Mouse (Mus musculus): ENCODE results near the gene Nek8. TPM values are rescaled to one million over a fixed set of nuclear protein-coding genes. Genes with fewer than 3 reads are reported as not detected.
"Not testable (repeated sequence)": the region's sequence is repeated elsewhere in the genome, so short reads cannot be mapped to it uniquely, and the experiment has no call there.

Gene Nek8
- polyA plus RNA-seq, 1 experiment from 2014 or later, result 16.0 TPM

DNA sequence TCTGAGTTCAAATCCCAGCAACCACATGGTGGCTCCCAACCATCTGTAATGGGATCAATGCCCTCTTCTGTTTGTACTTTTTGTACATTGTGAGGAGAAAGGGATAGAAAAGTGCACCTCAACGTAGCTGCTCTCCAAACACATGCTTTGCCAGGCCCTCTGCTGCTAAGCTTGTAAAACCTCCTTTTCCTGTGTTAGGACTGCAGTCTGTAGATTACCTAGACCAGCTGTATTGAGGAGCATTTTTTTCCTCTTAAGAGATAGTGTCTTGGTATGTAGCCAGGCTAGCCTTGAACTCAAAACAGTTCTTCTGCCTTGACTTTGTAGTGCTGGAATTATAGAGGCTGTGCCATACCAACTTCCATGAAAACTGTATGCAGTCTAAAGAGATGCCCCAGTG, 40.3 kb downstream of the Nek8 start:
- Histone ChIP-seq H3K4me1 (ENCODE audit: control insufficient read depth, insufficient read depth, low read length) (no peaks in the 10 kb centered on the region), H3K27ac (ENCODE audit: low read length) (no peak overlapping the region), H3K4me3 (ENCODE audit: low read depth, low read length) (no peak overlapping the region), H3K4me2 (replicated peaks; ENCODE audit: low read depth, low read length) (no peak overlapping the region), H3K27me3 (ENCODE audit: control insufficient read depth, insufficient read depth, low read length) (no peaks in the 10 kb centered on the region), H3K9ac (replicated peaks; ENCODE audit: low read depth, low read length) (no peak overlapping the region), H3K9me3 (ENCODE audit: control insufficient read depth, low read depth, low read length) (no peaks in the 10 kb centered on the region), H3K36me3 (ENCODE audit: control insufficient read depth, insufficient read depth, low read length) (no peaks in the 10 kb centered on the region)
- ATAC-seq (ENCODE audit: insufficient number of reproducible peaks, insufficient read depth, low FRiP score, low read depth), result no peak
- WGBS, result 81% methylated on average over 1 of the region's 1 CpGs

DNA sequence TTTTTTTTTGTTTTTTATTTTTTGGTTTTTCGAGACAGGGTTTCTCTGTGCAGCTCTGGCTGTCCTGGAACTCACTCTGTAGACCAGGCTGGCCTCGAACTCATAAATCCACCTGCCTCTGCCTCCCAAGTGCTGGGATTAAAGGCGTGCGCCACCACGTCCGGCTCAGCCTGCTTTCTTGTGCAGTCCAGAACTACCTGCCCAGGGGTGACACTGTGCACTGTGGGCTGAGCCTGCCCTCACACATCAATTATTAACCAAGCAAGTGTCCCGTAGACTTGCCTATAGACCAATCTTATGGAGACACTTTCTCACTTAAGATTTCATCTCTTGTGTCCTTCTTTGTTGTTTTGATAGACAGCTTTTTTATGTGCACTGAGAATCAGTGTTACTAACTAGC, 41.2 kb downstream of the Nek8 start:
- H3K4me2 ChIP-seq (replicated peaks; ENCODE audit: low read depth, low read length); H3K9me3 ChIP-seq (ENCODE audit: control insufficient read depth, low read depth, low read length); H3K9ac ChIP-seq (replicated peaks; ENCODE audit: low read depth, low read length); H3K36me3 ChIP-seq (ENCODE audit: control insufficient read depth, insufficient read depth, low read length); ATAC-seq (ENCODE audit: insufficient number of reproducible peaks, insufficient read depth, low FRiP score, low read depth); H3K4me3 ChIP-seq (ENCODE audit: low read depth, low read length); H3K4me1 ChIP-seq (ENCODE audit: control insufficient read depth, insufficient read depth, low read length); H3K27ac ChIP-seq (ENCODE audit: low read length); H3K27me3 ChIP-seq (ENCODE audit: control insufficient read depth, insufficient read depth, low read length): not testable (repeated sequence)
- 71% methylated on average over 7 of the region's 7 CpGs for WGBS

DNA sequence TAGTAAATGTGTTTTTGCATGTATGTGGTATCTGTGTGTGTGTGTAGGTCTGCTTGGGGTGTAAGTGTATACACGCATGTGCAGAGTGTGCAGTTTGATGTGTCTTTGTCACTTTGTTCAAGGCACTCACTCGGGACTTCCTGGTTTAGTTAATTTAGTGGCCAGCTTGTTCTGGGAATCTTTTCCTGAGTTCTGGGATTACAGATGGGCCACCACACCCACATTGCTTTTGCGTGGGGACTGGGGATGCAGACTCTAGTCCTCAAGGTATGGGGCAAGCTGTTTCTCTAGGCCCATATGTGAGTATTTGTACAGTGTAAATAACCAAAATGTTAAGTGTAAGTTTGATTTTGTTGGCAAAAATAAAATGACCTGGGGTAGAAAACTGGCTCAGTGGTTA, 42.1 kb downstream of the Nek8 start:
- no peaks in the 10 kb centered on the region for H3K4me1 ChIP-seq (ENCODE audit: control insufficient read depth, insufficient read depth, low read length)
- H3K27ac ChIP-seq (ENCODE audit: low read length), result no peak overlapping the region
- H3K9ac ChIP-seq (replicated peaks; ENCODE audit: low read depth, low read length), result no peak overlapping the region
- no peak for ATAC-seq (ENCODE audit: insufficient number of reproducible peaks, insufficient read depth, low FRiP score, low read depth)
- H3K36me3 ChIP-seq (ENCODE audit: control insufficient read depth, insufficient read depth, low read length), result no peaks in the 10 kb centered on the region
- H3K4me3 ChIP-seq (ENCODE audit: low read depth, low read length), result no peak overlapping the region
- WGBS, result 80% methylated on average over 3 of the region's 3 CpGs
- H3K4me2 ChIP-seq (replicated peaks; ENCODE audit: low read depth, low read length), result no peak overlapping the region
- H3K9me3 ChIP-seq (ENCODE audit: control insufficient read depth, low read depth, low read length), result no peaks in the 10 kb centered on the region
- H3K27me3 ChIP-seq (ENCODE audit: control insufficient read depth, insufficient read depth, low read length), result no peaks in the 10 kb centered on the region

DNA sequence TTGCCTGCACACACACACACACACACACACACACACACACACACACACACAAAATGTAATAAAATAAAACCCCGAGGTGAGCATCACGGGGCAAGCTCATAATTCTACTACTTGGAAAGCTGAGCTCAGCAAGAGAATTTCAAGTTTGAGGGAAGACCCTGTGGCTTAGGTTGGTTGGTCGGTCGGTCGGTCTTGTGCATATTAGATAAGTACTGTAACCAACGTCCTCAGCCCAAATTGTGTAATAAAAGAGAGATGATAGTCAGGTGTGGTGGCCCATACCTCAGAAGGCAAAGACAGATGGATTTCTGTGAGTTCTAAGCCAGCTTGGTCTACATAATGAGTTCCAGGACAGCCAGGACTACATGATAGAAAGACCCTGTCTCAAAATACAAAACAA, 42.6 kb downstream of the Nek8 start:
- H3K4me1 ChIP-seq (ENCODE audit: control insufficient read depth, insufficient read depth, low read length), result no peaks in the 10 kb centered on the region
- no peaks in the 10 kb centered on the region for H3K9me3 ChIP-seq (ENCODE audit: control insufficient read depth, low read depth, low read length)
- H3K4me3 ChIP-seq (ENCODE audit: low read depth, low read length), result no peak overlapping the region
- H3K36me3 ChIP-seq (ENCODE audit: control insufficient read depth, insufficient read depth, low read length), result no peaks in the 10 kb centered on the region
- no peaks in the 10 kb centered on the region for H3K27me3 ChIP-seq (ENCODE audit: control insufficient read depth, insufficient read depth, low read length)
- no peak overlapping the region for H3K27ac ChIP-seq (ENCODE audit: low read length)
- WGBS, result 85% methylated on average over 6 of the region's 6 CpGs
- H3K4me2 ChIP-seq (replicated peaks; ENCODE audit: low read depth, low read length), result no peak overlapping the region
- no peak for ATAC-seq (ENCODE audit: insufficient number of reproducible peaks, insufficient read depth, low FRiP score, low read depth)
- H3K9ac ChIP-seq (replicated peaks; ENCODE audit: low read depth, low read length), result no peak overlapping the region

DNA sequence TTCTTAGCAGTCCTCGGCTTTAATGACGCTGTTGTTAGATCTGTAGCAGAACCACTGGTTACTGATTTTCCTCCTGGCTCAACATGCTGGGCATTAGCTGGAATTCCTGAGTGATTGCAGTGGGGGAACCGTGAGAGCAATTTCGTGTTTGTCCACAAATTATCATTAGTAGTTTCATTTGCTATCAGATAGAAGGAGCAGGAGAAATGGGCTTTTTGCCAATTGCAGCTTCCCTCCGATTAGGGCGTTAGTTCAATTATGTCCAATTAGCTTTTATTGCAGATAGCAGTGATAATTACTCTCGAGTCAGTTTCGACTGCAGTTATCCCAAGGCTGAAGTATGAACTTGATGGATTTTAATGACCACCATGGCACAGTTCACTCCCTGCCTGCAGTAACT, 47.0 kb downstream of the Nek8 start:
- no peak overlapping the region for H3K4me3 ChIP-seq (ENCODE audit: low read depth, low read length)
- H3K27me3 ChIP-seq (ENCODE audit: control insufficient read depth, insufficient read depth, low read length), result no peaks in the 10 kb centered on the region
- no peaks in the 10 kb centered on the region for H3K4me1 ChIP-seq (ENCODE audit: control insufficient read depth, insufficient read depth, low read length)
- WGBS, result 78% methylated on average over 8 of the region's 8 CpGs
- H3K4me2 ChIP-seq (replicated peaks; ENCODE audit: low read depth, low read length), result no peak overlapping the region
- H3K36me3 ChIP-seq (ENCODE audit: control insufficient read depth, insufficient read depth, low read length), result no peaks in the 10 kb centered on the region
- no peak overlapping the region for H3K27ac ChIP-seq (ENCODE audit: low read length)
- H3K9me3 ChIP-seq (ENCODE audit: control insufficient read depth, low read depth, low read length), result no peaks in the 10 kb centered on the region
- no peak for ATAC-seq (ENCODE audit: insufficient number of reproducible peaks, insufficient read depth, low FRiP score, low read depth)
- H3K9ac ChIP-seq (replicated peaks; ENCODE audit: low read depth, low read length), result no peak overlapping the region

DNA sequence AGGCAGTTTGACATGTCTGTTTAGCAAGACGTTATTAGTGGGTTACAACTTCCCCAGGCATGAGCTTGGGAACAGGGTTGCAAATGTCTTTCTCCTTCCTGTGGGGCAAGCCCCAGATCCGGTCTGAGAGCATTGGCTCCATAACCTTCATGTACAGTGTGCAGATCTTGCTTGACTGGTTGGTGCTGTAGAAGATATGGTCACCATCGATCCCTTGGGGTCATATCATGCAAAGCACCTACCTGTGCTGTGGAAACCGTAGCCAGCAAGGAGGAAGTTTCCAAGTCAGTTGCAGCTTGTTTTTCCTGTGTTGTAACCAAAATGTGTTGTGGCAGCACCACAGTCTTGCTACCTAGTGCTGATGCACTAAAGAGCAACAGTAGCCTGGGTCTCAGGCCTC, 49.7 kb downstream of the Nek8 start:
- Histone ChIP-seq H3K4me2 (replicated peaks; ENCODE audit: low read depth, low read length) (no peak overlapping the region), H3K36me3 (ENCODE audit: control insufficient read depth, insufficient read depth, low read length) (no peaks in the 10 kb centered on the region), H3K4me3 (ENCODE audit: low read depth, low read length) (no peak overlapping the region), H3K9me3 (ENCODE audit: control insufficient read depth, low read depth, low read length) (no peaks in the 10 kb centered on the region), H3K27me3 (ENCODE audit: control insufficient read depth, insufficient read depth, low read length) (no peaks in the 10 kb centered on the region), H3K4me1 (ENCODE audit: control insufficient read depth, insufficient read depth, low read length) (no peaks in the 10 kb centered on the region), H3K9ac (replicated peaks; ENCODE audit: low read depth, low read length) (no peak overlapping the region), H3K27ac (ENCODE audit: low read length) (no peak overlapping the region)
- WGBS, result 73% methylated on average over 4 of the region's 4 CpGs
- no peak for ATAC-seq (ENCODE audit: insufficient number of reproducible peaks, insufficient read depth, low FRiP score, low read depth)

DNA sequence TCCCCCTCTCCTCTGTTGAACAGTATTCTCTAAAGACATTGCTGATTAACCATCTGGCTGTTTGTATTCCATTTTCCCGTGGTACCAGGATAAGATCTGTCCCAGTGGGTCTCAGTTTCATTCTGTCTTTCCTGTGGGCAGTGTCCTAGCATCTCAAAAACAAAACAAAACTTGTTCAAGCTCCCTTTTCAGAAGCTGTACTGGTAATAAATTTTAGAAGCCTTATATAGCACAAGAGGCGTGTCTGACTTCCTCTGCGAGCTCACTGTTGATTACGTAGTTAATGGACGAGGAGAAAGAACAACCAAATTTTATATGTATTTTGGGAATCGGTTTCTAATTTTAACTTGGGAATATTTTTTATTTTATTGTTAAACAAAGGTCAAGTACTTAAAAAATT, 50.8 kb downstream of the Nek8 start:
- Histone ChIP-seq H3K9ac (replicated peaks; ENCODE audit: low read depth, low read length) (no peak overlapping the region), H3K36me3 (ENCODE audit: control insufficient read depth, insufficient read depth, low read length) (no peaks in the 10 kb centered on the region), H3K27ac (ENCODE audit: low read length) (no peak overlapping the region), H3K27me3 (ENCODE audit: control insufficient read depth, insufficient read depth, low read length) (no peaks in the 10 kb centered on the region), H3K9me3 (ENCODE audit: control insufficient read depth, low read depth, low read length) (no peaks in the 10 kb centered on the region), H3K4me1 (ENCODE audit: control insufficient read depth, insufficient read depth, low read length) (no peaks in the 10 kb centered on the region), H3K4me3 (ENCODE audit: low read depth, low read length) (no peak overlapping the region), H3K4me2 (replicated peaks; ENCODE audit: low read depth, low read length) (no peak overlapping the region)
- 74% methylated on average over 6 of the region's 6 CpGs for WGBS
- no peak for ATAC-seq (ENCODE audit: insufficient number of reproducible peaks, insufficient read depth, low FRiP score, low read depth)

DNA sequence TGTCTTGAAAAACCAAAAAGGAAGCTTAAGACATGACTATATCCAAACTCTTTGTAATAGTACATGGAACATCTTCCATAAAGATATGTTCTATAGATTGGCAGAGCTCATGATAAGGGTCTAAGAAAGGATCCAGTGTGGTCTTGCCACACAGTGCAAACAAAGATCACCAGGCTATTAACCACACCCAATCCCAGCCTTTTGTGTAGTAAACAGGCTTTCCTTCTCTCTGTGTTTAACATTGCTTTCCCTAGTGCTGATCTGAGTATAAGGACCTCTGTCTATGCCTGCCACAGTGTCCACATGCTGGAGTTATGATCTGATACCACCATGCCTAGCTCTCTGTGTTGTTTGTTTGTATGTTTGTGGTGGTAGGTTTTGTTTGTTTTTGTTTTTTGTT, 52.7 kb downstream of the Nek8 start:
- ATAC-seq (ENCODE audit: insufficient number of reproducible peaks, insufficient read depth, low FRiP score, low read depth), result no peak
- Histone ChIP-seq H3K27ac (ENCODE audit: low read length) (no peak overlapping the region), H3K4me2 (replicated peaks; ENCODE audit: low read depth, low read length) (no peak overlapping the region), H3K4me3 (ENCODE audit: low read depth, low read length) (no peak overlapping the region), H3K4me1 (ENCODE audit: control insufficient read depth, insufficient read depth, low read length) (no peaks in the 10 kb centered on the region), H3K9me3 (ENCODE audit: control insufficient read depth, low read depth, low read length) (no peaks in the 10 kb centered on the region), H3K27me3 (ENCODE audit: control insufficient read depth, insufficient read depth, low read length) (no peaks in the 10 kb centered on the region), H3K36me3 (ENCODE audit: control insufficient read depth, insufficient read depth, low read length) (no peaks in the 10 kb centered on the region), H3K9ac (replicated peaks; ENCODE audit: low read depth, low read length) (no peak overlapping the region)

DNA sequence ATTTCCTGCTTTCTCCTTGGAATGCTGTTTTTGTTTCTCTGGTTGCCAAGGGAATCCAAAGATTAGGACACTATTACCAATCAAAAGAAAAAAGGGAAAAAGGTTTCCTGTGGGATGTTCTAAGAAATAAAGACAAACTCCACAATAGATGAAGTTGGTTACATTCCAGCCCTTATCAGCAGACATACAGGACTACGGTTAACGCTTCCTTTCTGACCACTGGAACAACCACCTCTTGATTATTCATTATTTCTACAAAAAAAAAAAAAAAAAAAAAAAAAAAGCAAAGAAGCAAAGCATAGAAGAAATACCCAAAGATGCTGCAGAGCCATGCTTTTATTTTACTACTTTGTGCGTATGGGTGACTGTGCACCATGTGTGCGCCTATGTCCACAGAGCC, 53.7 kb downstream of the Nek8 start:
- no peak overlapping the region for H3K4me2 ChIP-seq (replicated peaks; ENCODE audit: low read depth, low read length)
- no peak for ATAC-seq (ENCODE audit: insufficient number of reproducible peaks, insufficient read depth, low FRiP score, low read depth)
- WGBS, result 91% methylated on average over 4 of the region's 4 CpGs
- no peaks in the 10 kb centered on the region for H3K9me3 ChIP-seq (ENCODE audit: control insufficient read depth, low read depth, low read length)
- no peak overlapping the region for H3K9ac ChIP-seq (replicated peaks; ENCODE audit: low read depth, low read length)
- H3K4me3 ChIP-seq (ENCODE audit: low read depth, low read length), result no peak overlapping the region
- H3K27ac ChIP-seq (ENCODE audit: low read length), result no peak overlapping the region
- H3K36me3 ChIP-seq (ENCODE audit: control insufficient read depth, insufficient read depth, low read length), result no peaks in the 10 kb centered on the region
- H3K27me3 ChIP-seq (ENCODE audit: control insufficient read depth, insufficient read depth, low read length), result no peaks in the 10 kb centered on the region
- no peaks in the 10 kb centered on the region for H3K4me1 ChIP-seq (ENCODE audit: control insufficient read depth, insufficient read depth, low read length)

All from stomach, embryonic 14.5 days (tissue).